Mouse (Mus musculus): ENCODE results near the gene Syde2. TPM values are rescaled to one million over a fixed set of nuclear protein-coding genes. Genes with fewer than 3 reads are reported as not detected.
"Not testable (repeated sequence)": the region's sequence is repeated elsewhere in the genome, so short reads cannot be mapped to it uniquely, and the experiment has no call there.

Syde2 gene
- total RNA-seq, 2 experiments from 2014 or later: 4.7 to 4.8 TPM

GRCm38 (mm10) chr3:145951287-145952165 is 36.1 kb upstream of the Syde2 start:
- TF ChIP-seq CTCF (conservative IDR thresholded peaks at IDR 0.05): no peak
- no peak for DNase-seq (ENCODE audit: low spot score in 2 of 2)
- Histone ChIP-seq H3K27ac (no peak overlapping the region), H3K4me3 (no peak overlapping the region)

- no peak overlapping the region for H3K27ac ChIP-seq
- no peak for TF ChIP-seq CTCF (conservative IDR thresholded peaks at IDR 0.05)
- no peak overlapping the region for H3K4me3 ChIP-seq
- no peak for DNase-seq (ENCODE audit: low spot score in 2 of 2)
Measured at GRCm38 (mm10) chr3:145952945-145953344, 34.7 kb upstream of the Syde2 start.

- DNase-seq (ENCODE audit: low spot score in 2 of 2): no peak
- no peak overlapping the region for H3K27ac ChIP-seq
- no peak for TF ChIP-seq CTCF (conservative IDR thresholded peaks at IDR 0.05)
- no peak overlapping the region for H3K4me3 ChIP-seq
Measured at GRCm38 (mm10) chr3:145953411-145953810, 34.3 kb upstream of the Syde2 start.

GRCm38 (mm10) chr3:145959824-145960223 is 27.8 kb upstream of the Syde2 start:
- no peak for DNase-seq (ENCODE audit: low spot score in 2 of 2)

GRCm38 (mm10) chr3:145962411-145962810 is 25.3 kb upstream of the Syde2 start:
- Histone ChIP-seq H3K27ac (no peak overlapping the region), H3K4me3 (no peak overlapping the region)
- no peak for DNase-seq (ENCODE audit: low spot score in 2 of 2)
- no peak for TF ChIP-seq CTCF (conservative IDR thresholded peaks at IDR 0.05)

More at GRCm38 (mm10) chr3:145959824-145960223, 27.8 kb upstream of the Syde2 start:
- Histone ChIP-seq H3K4me3 (no peak overlapping the region), H3K27ac (peak overlapping the region; percentile 12; the same call in 1 of the 2 replicates)
- TF ChIP-seq CTCF (conservative IDR thresholded peaks at IDR 0.05): no peak

GRCm38 (mm10) chr3:145963101-145964017 is 24.3 kb upstream of the Syde2 start:
- no peak for DNase-seq (ENCODE audit: low spot score in 2 of 2)
- no peak for TF ChIP-seq CTCF (conservative IDR thresholded peaks at IDR 0.05)
- no peak overlapping the region for H3K27ac ChIP-seq
- no peak overlapping the region for H3K4me3 ChIP-seq

GRCm38 (mm10) chr3:145964018-145964387 is 23.7 kb upstream of the Syde2 start:
- Histone ChIP-seq H3K27ac (no peak overlapping the region), H3K4me3 (no peak overlapping the region)
- no peak for DNase-seq (ENCODE audit: low spot score in 2 of 2)
- no peak for TF ChIP-seq CTCF (conservative IDR thresholded peaks at IDR 0.05)

- no peak for DNase-seq (ENCODE audit: low spot score in 2 of 2)
- TF ChIP-seq CTCF (conservative IDR thresholded peaks at IDR 0.05): no peak
- no peak overlapping the region for H3K4me3 ChIP-seq
- no peak overlapping the region for H3K27ac ChIP-seq
Measured at GRCm38 (mm10) chr3:145964473-145964872, 23.2 kb upstream of the Syde2 start.

- not testable (repeated sequence) for H3K4me3 ChIP-seq; H3K27ac ChIP-seq; DNase-seq (ENCODE audit: low spot score in 2 of 2)
Measured at GRCm38 (mm10) chr3:145965583-145965982, 22.1 kb upstream of the Syde2 start.

GRCm38 (mm10) chr3:145966806-145967205 is 20.9 kb upstream of the Syde2 start:
- Histone ChIP-seq H3K27ac (no peak overlapping the region), H3K4me3 (no peak overlapping the region)
- no peak for DNase-seq (ENCODE audit: low spot score in 2 of 2)
- no peak for TF ChIP-seq CTCF (conservative IDR thresholded peaks at IDR 0.05)

- H3K4me3 ChIP-seq: no peak overlapping the region
- no peak for TF ChIP-seq CTCF (conservative IDR thresholded peaks at IDR 0.05)
- no peak overlapping the region for H3K27ac ChIP-seq
- no peak for DNase-seq (ENCODE audit: low spot score in 2 of 2)
Measured at GRCm38 (mm10) chr3:145969031-145969501, 18.6 kb upstream of the Syde2 start.

GRCm38 (mm10) chr3:145971501-145971900 is 16.2 kb upstream of the Syde2 start:
- no peak for DNase-seq (ENCODE audit: low spot score in 2 of 2)
- TF ChIP-seq CTCF (conservative IDR thresholded peaks at IDR 0.05): no peak
- no peak overlapping the region for H3K4me3 ChIP-seq
- H3K27ac ChIP-seq: no peak overlapping the region

- DNase-seq (ENCODE audit: low spot score in 2 of 2): no peak
- no peak for TF ChIP-seq CTCF (conservative IDR thresholded peaks at IDR 0.05)
- no peak overlapping the region for H3K27ac ChIP-seq
- no peak overlapping the region for H3K4me3 ChIP-seq
Measured at GRCm38 (mm10) chr3:145974986-145975385, 12.7 kb upstream of the Syde2 start.
